Mouse (Mus musculus): ENCODE data around the gene Lrrc57. TPM values are rescaled to one million over a fixed set of nuclear protein-coding genes. Genes with fewer than 3 reads are reported as not detected.

Gene Lrrc57
- polyA plus RNA-seq, 1 experiment from 2014 or later, result 16.7 TPM

DNA sequence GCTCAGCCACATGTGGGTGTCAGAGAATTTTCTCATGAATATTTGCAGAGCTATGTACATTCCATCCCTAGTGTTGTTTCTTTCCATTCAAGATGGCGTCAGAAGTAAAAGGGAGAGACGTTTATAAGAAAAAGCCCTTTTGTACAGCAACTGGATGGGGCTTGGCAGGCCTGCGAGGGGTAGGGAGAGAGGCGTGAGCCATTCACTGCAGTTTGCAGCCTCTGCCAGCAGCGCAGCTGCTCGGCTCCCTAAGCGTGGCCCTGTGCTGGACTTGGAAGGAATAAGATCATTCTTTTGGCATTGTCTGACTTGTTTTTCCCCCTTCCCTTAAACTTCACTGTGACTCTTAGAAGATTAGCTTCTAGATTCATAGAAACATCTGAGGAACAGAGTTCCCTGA, 34.5 kb upstream of the Lrrc57 start:
- no peaks in the 10 kb centered on the region for H3K27me3 ChIP-seq (replicated peaks; ENCODE audit: control insufficient read depth, insufficient read depth, low read length)
- H3K9ac ChIP-seq (ENCODE audit: low read depth, low read length), result no peak overlapping the region
- no peaks in the 10 kb centered on the region for H3K4me1 ChIP-seq (ENCODE audit: control insufficient read depth, insufficient read depth, low read length)
- DNase-seq (ENCODE audit: low spot score) (peak; percentile 82), ATAC-seq (ENCODE audit: low read depth) (peak; percentile 72; the same call in 1 of the 2 replicates)
- H3K9me3 ChIP-seq (ENCODE audit: control insufficient read depth, low read length), result no peaks in the 10 kb centered on the region
- WGBS, result 50% methylated on average over 7 of the region's 7 CpGs
- H3K4me2 ChIP-seq (ENCODE audit: low read depth, low read length), result no peak overlapping the region
- H3K4me3 ChIP-seq (ENCODE audit: low read depth, low read length), result no peak overlapping the region
- 0 out of 2 replicates have a peak, but pooled peaks cover 4% of the 10 kb centered on the region for H3K36me3 ChIP-seq (ENCODE audit: control insufficient read depth, insufficient read depth, low read length)
- peak overlapping the region; percentile 41 for H3K27ac ChIP-seq (replicated peaks; ENCODE audit: low read depth, low read length)

DNA sequence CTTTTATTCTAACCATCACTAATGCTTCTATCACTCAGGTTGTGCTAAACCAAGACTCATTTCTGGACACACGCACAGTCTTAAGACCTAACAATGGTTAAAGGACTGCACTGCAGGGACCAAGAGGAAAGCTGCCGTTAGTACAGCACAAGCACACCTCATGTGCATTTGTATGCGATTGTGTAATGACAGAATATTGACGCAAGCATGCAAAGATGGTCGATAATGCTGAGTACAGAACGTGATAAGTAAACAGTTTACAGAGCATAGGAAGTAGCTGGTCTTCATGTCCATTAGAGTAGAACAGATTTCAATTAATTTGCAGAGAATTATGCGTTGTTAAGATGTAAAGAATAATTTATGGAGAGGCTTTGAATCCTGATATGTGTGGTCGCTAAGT, 31.5 kb upstream of the Lrrc57 start:
- Histone ChIP-seq H3K4me3 (ENCODE audit: low read depth, low read length) (no peak overlapping the region), H3K27me3 (replicated peaks; ENCODE audit: control insufficient read depth, insufficient read depth, low read length) (no peaks in the 10 kb centered on the region), H3K4me2 (ENCODE audit: low read depth, low read length) (no peak overlapping the region), H3K27ac (replicated peaks; ENCODE audit: low read depth, low read length) (no peak overlapping the region), H3K36me3 (ENCODE audit: control insufficient read depth, insufficient read depth, low read length) (0 out of 2 replicates have a peak, but pooled peaks cover 4% of the 10 kb centered on the region), H3K4me1 (ENCODE audit: control insufficient read depth, insufficient read depth, low read length) (no peaks in the 10 kb centered on the region), H3K9ac (ENCODE audit: low read depth, low read length) (no peak overlapping the region), H3K9me3 (ENCODE audit: control insufficient read depth, low read length) (no peaks in the 10 kb centered on the region)
- ATAC-seq (ENCODE audit: low read depth) (no peak), DNase-seq (ENCODE audit: low spot score) (no peak)
- WGBS, result 91% methylated on average over 8 of the region's 8 CpGs

DNA sequence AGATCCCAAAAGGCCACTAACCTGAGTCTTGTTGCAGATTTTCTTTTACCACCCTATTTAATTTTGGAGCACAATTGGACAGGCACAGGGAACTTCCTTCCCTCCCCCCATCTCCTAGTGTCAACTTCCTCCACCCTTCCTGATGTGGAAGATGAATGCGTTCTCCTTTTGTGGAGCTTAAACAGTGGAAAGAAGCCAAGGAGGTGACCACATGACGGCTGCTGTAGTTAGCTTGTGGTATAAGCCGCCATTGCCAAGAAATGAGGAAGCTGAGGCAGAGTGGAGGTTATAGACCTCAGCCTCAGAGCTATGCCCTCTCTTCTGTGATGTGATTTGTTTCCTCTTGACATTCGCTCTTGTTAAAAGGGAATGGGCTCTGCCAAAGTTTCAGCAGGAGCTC, 22.6 kb upstream of the Lrrc57 start:
- DNase-seq (ENCODE audit: low spot score), result peak; percentile 52
- Histone ChIP-seq H3K9ac (ENCODE audit: low read depth, low read length) (no peak overlapping the region), H3K4me3 (ENCODE audit: low read depth, low read length) (no peak overlapping the region), H3K4me2 (ENCODE audit: low read depth, low read length) (no peak overlapping the region), H3K36me3 (ENCODE audit: control insufficient read depth, insufficient read depth, low read length) (peaks cover 32% of the 10 kb centered on the region), H3K4me1 (ENCODE audit: control insufficient read depth, insufficient read depth, low read length) (peaks cover 14% of the 10 kb centered on the region), H3K9me3 (ENCODE audit: control insufficient read depth, low read length) (no peaks in the 10 kb centered on the region), H3K27me3 (replicated peaks; ENCODE audit: control insufficient read depth, insufficient read depth, low read length) (no peaks in the 10 kb centered on the region), H3K27ac (replicated peaks; ENCODE audit: low read depth, low read length) (no peak overlapping the region)
- 86% methylated on average over 4 of the region's 4 CpGs for WGBS
- ATAC-seq (ENCODE audit: low read depth), result no peak

DNA sequence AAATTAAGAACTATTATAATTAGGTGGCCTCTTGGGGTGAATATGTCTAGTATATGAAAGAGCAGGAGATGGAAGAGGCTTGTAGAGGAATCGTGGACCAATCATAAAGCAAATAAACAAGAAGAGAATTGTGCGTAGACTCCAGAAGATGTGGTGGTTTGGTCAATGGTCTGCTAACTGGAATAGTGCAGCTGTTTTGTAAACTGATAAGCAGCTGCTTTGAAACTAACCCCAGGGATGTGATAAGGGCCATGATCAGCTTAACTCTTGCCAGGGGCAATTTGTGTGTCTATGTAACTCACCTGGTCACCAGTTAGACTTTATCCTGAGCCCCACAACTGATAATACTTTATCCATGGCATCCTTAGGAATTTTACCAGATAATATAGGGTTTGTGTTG, 22.2 kb upstream of the Lrrc57 start:
- H3K4me1 ChIP-seq (ENCODE audit: control insufficient read depth, insufficient read depth, low read length), result peaks cover 14% of the 10 kb centered on the region
- H3K9me3 ChIP-seq (ENCODE audit: control insufficient read depth, low read length), result no peaks in the 10 kb centered on the region
- no peak overlapping the region for H3K27ac ChIP-seq (replicated peaks; ENCODE audit: low read depth, low read length)
- ATAC-seq (ENCODE audit: low read depth) (no peak), DNase-seq (ENCODE audit: low spot score) (no peak)
- H3K27me3 ChIP-seq (replicated peaks; ENCODE audit: control insufficient read depth, insufficient read depth, low read length), result no peaks in the 10 kb centered on the region
- H3K4me2 ChIP-seq (ENCODE audit: low read depth, low read length), result no peak overlapping the region
- WGBS, result 87% methylated on average over 2 of the region's 2 CpGs
- H3K9ac ChIP-seq (ENCODE audit: low read depth, low read length), result no peak overlapping the region
- H3K4me3 ChIP-seq (ENCODE audit: low read depth, low read length), result no peak overlapping the region
- peaks cover 32% of the 10 kb centered on the region for H3K36me3 ChIP-seq (ENCODE audit: control insufficient read depth, insufficient read depth, low read length)

- H3K36me3 ChIP-seq (ENCODE audit: control insufficient read depth, insufficient read depth, low read length), result peaks cover 32% of the 10 kb centered on the region
- ATAC-seq (ENCODE audit: low read depth) (no peak), DNase-seq (ENCODE audit: low spot score) (no peak)
- H3K4me3 ChIP-seq (ENCODE audit: low read depth, low read length), result no peak overlapping the region
- WGBS, result 72% methylated on average over 2 of the region's 2 CpGs
- H3K27me3 ChIP-seq (replicated peaks; ENCODE audit: control insufficient read depth, insufficient read depth, low read length), result no peaks in the 10 kb centered on the region
- H3K9me3 ChIP-seq (ENCODE audit: control insufficient read depth, low read length), result no peaks in the 10 kb centered on the region
- H3K4me1 ChIP-seq (ENCODE audit: control insufficient read depth, insufficient read depth, low read length), result peaks cover 14% of the 10 kb centered on the region
- no peak overlapping the region for H3K9ac ChIP-seq (ENCODE audit: low read depth, low read length)
- H3K27ac ChIP-seq (replicated peaks; ENCODE audit: low read depth, low read length), result no peak overlapping the region
- no peak overlapping the region for H3K4me2 ChIP-seq (ENCODE audit: low read depth, low read length)
These were observed 21.3 kb upstream of the Lrrc57 start for GRCm38 (mm10) chr2:120630655-120631054.

GRCm38 (mm10) chr2:120630246-120630645, 20.9 kb upstream of the Lrrc57 start:
- Histone ChIP-seq H3K27ac (replicated peaks; ENCODE audit: low read depth, low read length) (no peak overlapping the region), H3K27me3 (replicated peaks; ENCODE audit: control insufficient read depth, insufficient read depth, low read length) (no peaks in the 10 kb centered on the region), H3K4me1 (ENCODE audit: control insufficient read depth, insufficient read depth, low read length) (peaks cover 14% of the 10 kb centered on the region), H3K36me3 (ENCODE audit: control insufficient read depth, insufficient read depth, low read length) (peaks cover 29% of the 10 kb centered on the region), H3K9me3 (ENCODE audit: control insufficient read depth, low read length) (no peaks in the 10 kb centered on the region), H3K4me3 (ENCODE audit: low read depth, low read length) (no peak overlapping the region), H3K4me2 (ENCODE audit: low read depth, low read length) (peak overlapping the region; percentile 71), H3K9ac (ENCODE audit: low read depth, low read length) (no peak overlapping the region)
- 77% methylated on average over 2 of the region's 2 CpGs for WGBS
- DNase-seq (ENCODE audit: low spot score) (no peak), ATAC-seq (ENCODE audit: low read depth) (no peak)

- peak; percentile 100 for DNase-seq (ENCODE audit: low spot score)
- Histone ChIP-seq H3K4me3 (ENCODE audit: low read depth, low read length) (peak within 1 kb of the TSS; percentile 58), H3K4me2 (ENCODE audit: low read depth, low read length) (peak within 1 kb of the TSS; percentile 71), H3K36me3 (ENCODE audit: control insufficient read depth, insufficient read depth, low read length) (peaks cover 19% of the 10 kb centered on the region), H3K9ac (ENCODE audit: low read depth, low read length) (peak within 1 kb of the TSS; percentile 67), H3K4me1 (ENCODE audit: control insufficient read depth, insufficient read depth, low read length) (peaks cover 14% of the 10 kb centered on the region), H3K27me3 (replicated peaks; ENCODE audit: control insufficient read depth, insufficient read depth, low read length) (no peaks in the 10 kb centered on the region), H3K27ac (replicated peaks; ENCODE audit: low read depth, low read length) (no peak within 1 kb of the TSS), H3K9me3 (ENCODE audit: control insufficient read depth, low read length) (no peaks in the 10 kb centered on the region)
- ATAC-seq (ENCODE audit: low read depth), result peak; percentile 100
- WGBS, result 3% methylated on average over 32 of the region's 36 CpGs
These were observed 19.8 kb upstream of the Lrrc57 start, which contains the start of gene Stard9 for GRCm38 (mm10) chr2:120628886-120629735. Gene Stard9 (plus strand): TSS chr2:120629121.

DNA sequence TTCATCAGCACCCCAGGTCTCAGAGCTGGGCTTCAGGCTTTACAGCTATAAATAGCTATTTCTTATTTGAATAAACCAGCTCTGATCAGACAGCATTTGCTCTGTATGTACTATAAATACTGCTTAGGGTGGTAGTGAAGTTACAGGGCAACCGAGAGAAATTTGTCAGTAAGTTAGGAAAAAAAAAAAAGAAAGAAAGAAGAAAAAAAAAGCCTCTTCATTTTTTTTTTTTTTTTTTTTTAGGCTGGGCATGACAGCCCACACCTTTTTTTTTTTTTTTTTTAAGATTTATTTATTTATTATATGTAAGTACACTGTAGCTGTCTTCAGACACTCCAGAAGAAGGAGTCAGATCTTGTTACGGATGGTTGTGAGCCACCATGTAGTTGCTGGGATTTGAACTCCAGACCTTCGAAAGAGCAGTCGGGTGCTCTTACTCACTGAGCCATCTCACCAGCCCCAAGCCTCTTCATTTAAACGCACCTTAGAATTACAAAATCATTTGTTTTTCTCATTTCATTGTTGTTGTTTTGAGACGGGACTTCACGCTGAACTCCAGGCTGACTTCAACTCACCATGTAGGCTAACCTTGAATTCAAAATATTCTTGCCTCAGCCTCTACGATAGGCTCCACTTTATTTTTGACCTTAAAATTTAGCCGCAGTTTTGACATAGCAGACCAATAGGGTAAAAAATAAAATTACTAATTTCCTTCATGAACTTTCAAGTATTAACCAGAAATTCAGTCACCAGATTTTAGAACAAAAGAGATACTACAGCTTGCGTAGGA, 19.0 kb upstream of the Lrrc57 start:
- H3K27ac ChIP-seq (replicated peaks; ENCODE audit: low read depth, low read length), result no peak overlapping the region
- H3K4me3 ChIP-seq (ENCODE audit: low read depth, low read length), result peak overlapping the region; percentile 58
- peaks cover 14% of the 10 kb centered on the region for H3K4me1 ChIP-seq (ENCODE audit: control insufficient read depth, insufficient read depth, low read length)
- ATAC-seq (ENCODE audit: low read depth), result peak; percentile 24
- 30% methylated on average over 10 of the region's 10 CpGs for WGBS
- DNase-seq (ENCODE audit: low spot score), result peak; percentile 3
- no peaks in the 10 kb centered on the region for H3K9me3 ChIP-seq (ENCODE audit: control insufficient read depth, low read length)
- no peaks in the 10 kb centered on the region for H3K27me3 ChIP-seq (replicated peaks; ENCODE audit: control insufficient read depth, insufficient read depth, low read length)
- peaks cover 15% of the 10 kb centered on the region; the same call in 1 of the 2 replicates for H3K36me3 ChIP-seq (ENCODE audit: control insufficient read depth, insufficient read depth, low read length)
- H3K9ac ChIP-seq (ENCODE audit: low read depth, low read length), result peak overlapping the region; percentile 21; the same call in 1 of the 2 replicates
- peak overlapping the region; percentile 71 for H3K4me2 ChIP-seq (ENCODE audit: low read depth, low read length)

All from embryonic facial prominence, embryonic 14.5 days (tissue).